Mouse (Mus musculus) monocyte, adult 2 months (primary cell): ENCODE measurements around the gene Rhox6.
"Not testable (repeated sequence)": the region's sequence is repeated elsewhere in the genome, so short reads cannot be mapped to it uniquely, and the experiment has no call there.

Experiments used
- DNase-seq, 2 experiments: peaks; one replicate each; pipeline ENCODE4 v3.0.0; 2022; ENCODE audit warnings: low spot score in 2 of 2, low read depth in 1 of 2

Gene Rhox6

DNA sequence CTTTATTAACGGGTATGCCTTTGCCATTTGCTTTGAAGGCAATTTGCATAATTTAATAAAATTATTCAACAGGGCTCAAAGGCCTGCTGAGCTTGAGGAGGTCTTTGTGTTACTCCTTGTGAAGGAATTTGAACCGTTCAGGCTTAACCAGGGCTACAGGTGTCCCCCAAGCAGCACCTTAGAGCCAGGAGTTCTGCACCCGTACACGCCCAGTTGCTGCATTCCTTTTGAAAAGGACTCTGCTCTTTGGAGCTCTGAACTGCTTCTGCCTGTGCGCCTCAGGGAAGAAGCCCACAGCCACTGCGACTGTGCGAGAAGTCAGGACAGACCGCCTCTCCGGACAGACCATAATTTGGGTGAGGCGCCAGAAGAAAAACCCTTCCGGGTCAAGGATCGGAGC, at the start of gene Rhox6:
TSS of gene Rhox6 (plus strand) at position 301 of the 400 bp plus-strand sequence.
- DNase-seq, result not testable (repeated sequence)

DNA sequence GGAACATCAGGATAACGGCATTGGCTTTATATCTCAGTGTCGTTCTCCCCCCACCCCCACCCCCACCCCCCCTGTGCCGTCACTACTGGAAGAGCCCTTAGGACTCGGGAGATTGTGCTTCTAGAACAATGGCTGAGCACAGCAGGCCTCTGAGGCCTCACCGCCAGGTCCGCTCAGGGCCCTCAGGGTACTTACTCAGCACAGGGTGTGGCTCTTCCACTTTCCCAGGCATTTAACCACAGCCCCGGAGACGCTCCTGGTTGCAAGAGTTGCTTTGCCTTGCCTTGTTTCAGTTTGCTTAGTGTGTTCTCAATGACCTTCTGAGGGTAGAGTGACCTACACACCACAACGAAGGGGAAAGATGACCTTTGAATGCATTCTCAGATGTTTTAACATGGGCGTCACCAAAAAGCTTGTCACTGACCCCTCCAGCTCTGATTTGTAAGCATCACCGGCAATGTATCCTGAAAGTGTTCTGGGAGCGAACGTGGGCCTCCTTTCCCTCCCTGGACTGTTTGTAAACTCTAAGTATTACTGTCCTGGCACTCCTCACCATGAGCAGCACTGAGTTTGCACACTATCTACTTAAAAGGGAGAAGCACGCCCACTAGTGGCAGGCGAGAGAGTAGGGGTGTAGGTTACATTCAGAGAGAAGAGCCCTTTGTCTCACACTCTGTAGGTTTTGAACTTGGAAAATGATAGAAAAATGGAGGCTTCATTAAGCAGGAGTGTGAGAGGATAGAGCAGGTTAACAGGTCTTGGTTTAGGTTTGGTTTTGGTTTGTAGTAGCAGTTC, 19.2 kb upstream of the Rhox6 start:
- DNase-seq, result no peak

DNA sequence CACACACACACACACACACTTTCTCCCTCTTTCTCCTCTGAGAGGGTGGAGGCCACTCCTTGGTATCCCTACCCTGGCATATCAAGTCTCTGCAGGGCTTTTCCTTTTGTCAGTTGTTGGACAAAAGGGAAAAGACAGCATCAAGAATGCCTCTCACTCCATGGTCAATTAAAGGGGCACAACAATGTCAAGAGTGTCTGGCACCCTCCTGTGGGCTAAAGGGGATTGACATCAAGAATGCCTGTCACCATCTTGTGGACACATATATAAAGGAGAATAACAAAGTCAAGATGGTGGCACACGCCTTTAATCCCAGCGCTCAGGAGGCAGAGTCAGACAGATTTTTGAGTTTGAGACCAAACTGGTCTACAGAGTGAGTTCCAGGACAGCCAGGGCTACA, 17.3 kb upstream of the Rhox6 start:
- no peak for DNase-seq

DNA sequence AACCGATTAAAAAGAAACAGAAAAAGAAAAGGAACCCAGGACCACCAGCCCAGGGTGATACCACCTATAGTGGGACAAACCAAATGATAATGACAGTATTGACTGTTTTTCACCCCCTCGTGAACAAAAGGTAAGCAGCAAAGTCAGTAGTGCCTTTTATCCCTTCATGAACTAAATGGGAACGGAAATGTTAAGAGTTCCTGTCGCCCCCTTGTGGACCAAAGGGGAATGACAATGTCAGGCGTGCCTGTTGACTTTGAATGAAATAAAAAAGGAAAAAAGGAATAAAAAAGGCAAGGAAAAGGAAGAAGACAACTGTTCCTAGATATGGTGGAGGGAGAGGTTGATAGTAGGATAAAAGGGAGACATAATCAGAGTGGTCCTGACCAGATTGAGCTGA, 15.5 kb upstream of the Rhox6 start:
- no peak for DNase-seq

DNA sequence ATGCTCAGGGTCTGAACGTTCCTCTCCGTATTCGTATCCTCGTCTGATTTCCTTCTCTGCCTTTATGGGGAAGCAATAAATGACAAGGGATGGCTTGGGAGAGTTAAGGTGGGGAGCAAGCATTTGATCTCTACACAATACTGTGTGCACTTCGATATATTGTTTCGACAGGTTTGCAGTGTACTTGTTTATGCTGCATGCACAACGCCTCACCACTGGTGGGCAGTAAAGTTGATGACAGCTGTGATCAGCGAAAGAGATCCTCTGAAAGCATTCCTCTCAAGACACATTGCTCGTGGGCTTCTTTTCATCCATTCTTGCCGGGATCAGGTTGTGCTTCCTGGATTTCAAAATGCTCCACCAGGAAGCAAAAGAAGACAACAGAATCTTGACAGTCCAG, 11.0 kb upstream of the Rhox6 start:
- DNase-seq, result no peak

DNA sequence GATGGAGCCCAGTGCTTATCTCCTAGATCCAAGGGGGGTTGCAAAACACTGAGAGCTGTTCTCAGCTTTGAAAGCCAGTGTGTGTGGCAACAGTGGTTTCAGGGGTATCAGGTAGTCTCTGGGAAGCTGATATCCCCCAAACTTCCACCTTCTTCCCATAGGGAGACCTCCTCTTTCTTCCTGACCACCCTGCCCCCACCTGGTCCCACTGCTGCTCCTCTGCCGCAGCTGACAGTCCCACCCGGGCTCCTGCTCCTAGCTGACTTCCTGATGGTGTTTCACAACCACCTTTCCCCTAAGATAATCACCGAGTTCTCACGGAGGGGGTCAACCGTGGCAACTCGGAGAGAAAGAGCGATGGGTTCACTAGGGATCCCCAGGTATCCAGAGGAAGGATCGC, 4.7 kb downstream of the Rhox6 start, which contains the start of gene Rhox7a:
TSS of gene Rhox7a (plus strand) at position 301 of the 400 bp plus-strand sequence.
- DNase-seq, result not testable (repeated sequence)

DNA sequence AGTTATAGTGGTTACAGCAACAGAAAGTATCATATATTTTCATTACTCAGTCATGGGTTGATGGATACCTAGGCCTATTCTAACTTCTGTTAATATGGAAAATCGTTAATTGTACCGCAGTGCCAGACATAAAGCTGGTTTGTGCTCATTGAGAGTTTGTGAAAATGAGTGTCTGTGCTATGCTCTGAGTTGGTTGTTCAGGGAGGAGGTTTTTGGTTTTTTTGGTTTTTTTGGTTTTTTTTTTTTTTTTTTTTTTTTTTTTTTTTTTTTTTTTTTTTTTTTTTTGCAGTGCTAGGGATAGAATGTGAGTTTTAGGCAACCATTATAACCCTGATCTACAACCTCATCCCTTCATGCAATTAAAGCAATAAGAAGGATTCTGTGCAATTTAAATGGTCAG, 44.9 kb downstream of the Rhox6 start:
- DNase-seq, result no peak

DNA sequence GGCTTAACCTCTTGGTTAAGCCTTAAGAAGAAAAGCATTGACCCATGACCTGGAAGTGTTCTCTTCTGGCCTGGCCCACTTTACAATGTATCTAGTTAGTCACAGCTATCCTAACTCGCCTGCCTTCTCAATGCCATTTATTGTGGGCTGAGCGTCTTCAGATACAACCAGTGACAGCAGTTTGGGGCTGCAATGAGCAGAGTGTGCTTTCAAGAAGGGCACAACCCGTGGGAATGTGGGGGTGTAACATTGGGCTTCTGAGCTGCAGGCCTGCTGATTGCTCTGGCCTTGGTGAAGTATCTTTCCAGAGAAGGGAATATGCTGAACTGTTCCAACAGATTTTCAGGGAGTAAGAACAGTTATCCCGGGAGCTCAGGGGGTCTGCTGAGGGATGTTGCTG, 52.1 kb downstream of the Rhox6 start, which contains the start of gene Rhox8:
TSS of gene Rhox8 (minus strand) at position 101 of the 400 bp plus-strand sequence.
- DNase-seq, result no peak
